Mouse (Mus musculus) bone marrow, adult 2 months (tissue): Measurements from ENCODE around the gene Vwf. TPM values are rescaled to one million over a fixed set of nuclear protein-coding genes. Genes with fewer than 3 reads are reported as not detected.

Experiments
- H3K27ac ChIP-seq: fragments of 200-500 bp; 2 replicates; pipeline ENCODE4 v1.5.1; 2012; ENCODE audit warnings: low read depth, mild to moderate bottlenecking, control low read depth, inconsistent platforms, low read length; ENCODE audit not compliant: control insufficient read depth, poor library complexity, insufficient read depth
- H3K4me1 ChIP-seq: fragments of 200-500 bp; 2 replicates; pipeline ENCODE4 v1.6.1; 2011; ENCODE audit warnings: low read length; ENCODE audit not compliant: control insufficient read depth, insufficient read depth
- H3K4me3 ChIP-seq: fragments of 200-500 bp; replicated peaks from 2 replicates; pipeline ENCODE3; 2011; ENCODE audit warnings: mild to moderate bottlenecking, low read depth, low read length, control low read depth; ENCODE audit not compliant: control insufficient read depth
- CTCF ChIP-seq: fragments of 200-500 bp; IDR thresholded peaks from 2 replicates; pipeline ENCODE4 v1.5.1; 2011; ENCODE audit warnings: low read length, control low read depth; ENCODE audit not compliant: control insufficient read depth, insufficient read depth
- POLR2A ChIP-seq: fragments of 200-500 bp; IDR thresholded peaks from 2 replicates; pipeline ENCODE4 v1.6.1; 2011; ENCODE audit warnings: low read depth, mild to moderate bottlenecking, control low read depth, low read length, borderline replicate concordance; ENCODE audit not compliant: control insufficient read depth
- WGBS: fragments of 180-500 bp; shearing (Covaris S2); methylation state at CpG from one replicate; pipeline ENCODE4 v1.1.7; 2018; 5-methylcytosine and 5-hydroxymethylcytosine counted together
- polyA plus RNA-seq: library from polyadenylated mRNA; stranded (reverse); fragments of >200 nt; gene quantifications from 2 replicates; pipeline ENCODE4 v1.2.4, GENCODE M21; 2011; ENCODE audit warnings: low replicate concordance; ENCODE audit not compliant: missing spikeins, insufficient read depth, insufficient read length

Gene Vwf
- polyA plus RNA-seq, 1 experiment: 147 TPM

- Histone ChIP-seq H3K27ac (peak overlapping the region; percentile 90), H3K4me3 (peak overlapping the region; percentile 71), H3K4me1 (peaks cover 2% of the 10 kb centered on the region; the same call in 1 of the 2 replicates)
- no peak for TF ChIP-seq POLR2A
- WGBS: 7% methylated on average over 18 of the region's 18 CpGs
Observed at GRCm38 (mm10) chr6:125572291-125573188, 26.0 kb downstream of the Vwf start.

- TF ChIP-seq POLR2A (peak; percentile 59), CTCF (peak; percentile 4; the same call in 1 of the 2 replicates)
- Histone ChIP-seq H3K4me3 (peak overlapping the region; percentile 71), H3K27ac (peak overlapping the region; percentile 90), H3K4me1 (peaks cover 2% of the 10 kb centered on the region; the same call in 1 of the 2 replicates)
- WGBS: 2% methylated on average over 14 of the region's 14 CpGs
Observed at GRCm38 (mm10) chr6:125573189-125573928, 26.8 kb downstream of the Vwf start.

DNA sequence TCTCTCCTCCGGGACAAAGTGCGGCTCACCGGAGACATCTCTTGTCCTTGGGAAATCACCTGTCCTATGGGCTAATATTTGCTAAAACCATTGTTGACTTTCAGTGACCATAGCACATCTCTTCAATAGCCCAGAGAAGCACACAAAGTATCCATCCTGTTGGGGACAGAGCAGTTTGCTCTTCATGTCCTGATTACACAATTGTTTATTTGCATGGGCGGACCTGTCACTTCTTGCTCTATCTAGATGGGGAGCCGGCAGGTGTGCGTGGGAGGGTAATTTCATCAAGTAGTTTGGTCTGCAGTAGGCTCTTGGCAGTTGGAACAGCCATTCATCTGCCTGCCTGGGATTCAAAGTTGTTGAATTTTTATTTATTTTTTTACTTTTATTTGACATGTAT, 28.5 kb downstream of the Vwf start:
- H3K4me1 ChIP-seq: peaks cover 2% of the 10 kb centered on the region; the same call in 1 of the 2 replicates
- WGBS: 90% methylated on average over 6 of the region's 6 CpGs
- no peak for TF ChIP-seq POLR2A
- TF ChIP-seq CTCF: no peak
- H3K27ac ChIP-seq: no peak overlapping the region
- H3K4me3 ChIP-seq: no peak overlapping the region

DNA sequence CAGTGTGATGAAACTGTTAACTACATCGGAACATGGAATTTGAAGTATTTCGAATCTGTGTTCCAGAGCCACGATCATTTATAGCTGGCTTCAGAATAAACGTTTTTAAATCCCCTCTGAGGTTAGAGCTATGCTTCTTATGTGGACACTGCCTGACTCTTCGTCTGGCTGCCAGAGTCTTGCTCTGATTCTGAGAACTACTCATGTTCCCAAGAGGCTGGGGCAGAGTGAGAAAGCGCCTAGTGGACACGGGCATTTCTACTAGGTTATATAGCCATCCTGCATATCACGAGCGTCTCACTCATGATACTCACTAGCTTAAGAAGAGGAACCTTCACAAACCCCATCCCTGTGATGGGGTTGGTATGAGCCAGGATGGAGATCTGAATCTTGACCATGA, 30.7 kb downstream of the Vwf start:
- peaks cover 2% of the 10 kb centered on the region; the same call in 1 of the 2 replicates for H3K4me1 ChIP-seq
- H3K27ac ChIP-seq: no peak overlapping the region
- TF ChIP-seq POLR2A (no peak), CTCF (no peak)
- WGBS: 88% methylated on average over 9 of the region's 9 CpGs
- no peak overlapping the region for H3K4me3 ChIP-seq

DNA sequence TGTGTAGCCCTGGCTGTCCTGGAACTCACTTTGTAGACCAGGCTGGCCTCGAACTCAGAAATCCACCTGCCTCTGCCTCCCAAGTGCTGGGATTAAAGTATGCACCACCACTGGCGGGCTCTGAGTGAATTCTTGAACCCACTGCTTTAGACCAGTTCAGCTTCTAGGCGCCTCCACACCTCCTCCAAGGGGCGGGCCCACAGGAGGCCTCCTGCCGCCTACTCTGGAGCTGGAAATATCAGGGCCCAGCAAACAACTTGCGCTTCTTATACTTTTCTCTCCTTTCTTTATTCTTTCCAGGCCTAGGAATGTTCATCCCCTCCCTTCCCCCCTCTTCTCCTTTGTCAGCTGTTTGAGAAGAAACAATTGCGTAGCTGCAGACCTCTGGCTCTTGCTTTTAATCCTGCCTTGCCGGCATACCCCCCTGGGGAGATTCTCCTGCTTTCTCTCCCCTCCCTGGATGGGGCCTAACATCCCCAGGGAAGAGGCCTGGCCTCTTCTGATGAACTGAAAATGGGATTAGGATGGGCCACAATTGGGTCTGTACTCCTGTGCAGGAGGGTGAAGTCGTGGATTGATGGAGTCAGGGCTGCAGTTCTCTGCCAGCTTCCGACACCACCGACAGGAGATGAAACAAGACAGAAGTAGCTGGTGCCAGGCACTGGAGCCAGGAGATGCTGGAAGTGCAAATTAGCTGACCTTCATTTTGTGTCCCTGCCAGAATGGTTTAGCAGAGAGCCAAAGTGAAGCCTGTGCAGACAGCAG, 31.5 kb downstream of the Vwf start:
- Histone ChIP-seq H3K4me1 (peaks cover 2% of the 10 kb centered on the region; the same call in 1 of the 2 replicates), H3K27ac (no peak overlapping the region), H3K4me3 (no peak overlapping the region)
- TF ChIP-seq POLR2A: no peak
- TF ChIP-seq CTCF: no peak
- WGBS: 87% methylated on average over 11 of the region's 11 CpGs

- no peak overlapping the region for H3K4me3 ChIP-seq
- 93% methylated on average over 7 of the region's 7 CpGs for WGBS
- no peak overlapping the region for H3K27ac ChIP-seq
- TF ChIP-seq CTCF: no peak
- TF ChIP-seq POLR2A: no peak
- H3K4me1 ChIP-seq: peaks cover 2% of the 10 kb centered on the region; the same call in 1 of the 2 replicates
Observed at GRCm38 (mm10) chr6:125578647-125579011, 32.1 kb downstream of the Vwf start.

DNA sequence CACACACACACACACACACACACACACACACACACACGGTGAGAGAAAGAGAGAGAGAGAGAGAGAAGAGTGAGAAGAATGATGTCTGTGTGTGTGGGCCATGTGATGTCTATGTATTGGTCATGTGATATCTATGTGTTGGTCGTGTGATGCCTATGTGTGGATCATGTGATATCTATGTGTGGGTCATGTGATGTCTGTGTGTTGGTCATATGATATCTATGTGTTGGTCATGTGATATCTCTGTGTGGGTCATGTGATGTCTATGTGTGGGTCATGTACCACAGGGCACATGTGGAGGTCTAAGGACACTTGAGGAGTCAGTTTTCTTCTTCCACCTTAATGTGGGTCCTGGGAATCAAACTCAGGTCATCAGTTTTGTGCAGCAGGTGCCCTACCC, 33.3 kb downstream of the Vwf start:
- Histone ChIP-seq H3K27ac (no peak overlapping the region), H3K4me3 (no peak overlapping the region), H3K4me1 (no peaks in the 10 kb centered on the region)
- 94% methylated on average over 2 of the region's 2 CpGs for WGBS
- TF ChIP-seq POLR2A: no peak
- TF ChIP-seq CTCF: no peak
